Mouse (Mus musculus) gastrocnemius, adult 18-20 months (tissue): ENCODE measurements around the gene Yju2. TPM values are rescaled to one million over a fixed set of nuclear protein-coding genes. Genes with fewer than 3 reads are reported as not detected.

ENCODE experiments used
- DNase-seq: peaks from one replicate; pipeline ENCODE4 v3.0.0; 2021; ENCODE audit warnings: low spot score
- total RNA-seq, 2 experiments: library from RNA; stranded (reverse); gene quantifications; 2 replicates each; pipeline ENCODE4 v1.2.3; 2021

The Yju2 gene
- total RNA-seq, 2 experiments from 2014 or later, result 7.4 to 8.0 TPM

DNA sequence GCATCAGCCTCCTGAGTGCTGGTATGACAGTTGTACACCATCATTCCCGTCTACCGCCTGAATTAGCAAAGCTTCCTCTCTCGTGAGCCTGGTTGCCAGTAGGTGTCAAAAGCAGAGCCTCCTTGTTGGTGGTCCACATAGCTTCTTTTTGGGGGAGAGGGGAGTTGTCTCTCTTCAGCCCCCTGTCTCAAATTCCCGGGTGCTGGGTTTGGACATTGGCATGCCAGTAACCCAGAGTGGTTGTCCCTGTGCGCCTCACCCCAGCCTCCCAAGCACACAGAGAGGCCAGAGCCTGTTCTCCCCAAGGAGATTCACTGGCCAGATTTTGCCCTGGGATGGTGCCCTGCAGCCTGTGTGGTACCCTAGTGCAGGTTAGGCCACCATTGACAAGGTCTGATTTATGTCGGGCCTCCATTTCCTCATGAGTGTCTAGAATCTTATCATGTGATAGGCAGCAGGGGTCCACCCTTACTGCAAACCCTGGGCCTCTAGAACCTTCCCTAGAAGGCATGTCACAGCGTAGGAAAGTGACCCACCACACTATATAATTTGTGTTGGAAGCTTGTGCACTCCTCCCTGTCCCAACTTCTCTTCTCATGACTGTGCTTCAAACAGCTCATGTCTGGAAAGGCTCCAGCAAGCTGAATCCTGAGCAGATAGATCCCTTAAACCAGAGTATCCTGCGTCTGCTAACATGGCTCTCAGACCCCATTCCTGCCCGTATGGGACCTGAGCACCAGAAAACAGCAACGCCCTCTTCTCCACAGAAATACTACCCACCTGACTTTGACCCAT is 1.2 kb downstream of the Yju2 start:
- no peak for DNase-seq

GRCm38 (mm10) chr17:55960791-55961190 is 1.9 kb downstream of the Yju2 start:
- DNase-seq, result no peak

GRCm38 (mm10) chr17:55961631-55962030 is 2.7 kb downstream of the Yju2 start:
- DNase-seq, result no peak

DNA sequence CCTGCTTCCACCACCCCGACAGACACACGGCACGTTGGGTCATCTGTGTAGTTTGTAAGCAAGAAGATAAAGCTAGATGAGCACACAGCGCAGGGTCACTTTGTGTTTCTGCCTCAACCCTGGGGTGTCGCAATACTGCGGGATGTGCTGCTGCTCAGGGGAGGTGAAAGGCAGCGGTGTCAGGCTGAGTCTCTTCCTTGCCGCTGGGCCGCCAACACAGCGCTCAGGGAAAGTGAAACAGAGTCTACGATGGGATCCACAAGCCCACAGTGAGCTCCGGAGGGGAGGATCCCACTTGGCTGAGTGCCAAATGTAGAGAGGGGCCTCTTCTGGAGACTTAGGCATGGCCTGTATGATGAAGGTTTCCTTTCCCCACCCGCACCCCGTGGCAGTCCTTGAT is 4.3 kb downstream of the Yju2 start:
- DNase-seq, result no peak

DNA sequence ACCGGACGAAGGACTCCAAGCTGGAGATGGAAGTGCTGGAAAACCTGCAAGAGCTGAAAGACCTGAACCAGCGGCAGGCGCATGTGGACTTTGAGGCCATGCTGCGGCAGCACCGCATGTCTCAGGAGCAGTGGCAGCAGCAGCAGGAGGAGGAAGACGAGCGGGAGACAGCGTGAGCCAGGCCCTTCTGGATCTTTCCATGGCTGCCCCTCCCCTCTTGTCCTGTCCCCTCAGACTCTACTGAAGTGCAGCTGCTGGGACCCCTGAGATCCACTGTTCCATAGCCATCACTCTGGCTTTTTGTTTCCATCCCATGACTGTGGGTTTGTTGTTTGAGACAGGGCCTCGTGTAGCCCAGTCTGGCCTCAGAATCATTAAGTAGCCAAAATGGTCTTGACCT is 5.6 kb downstream of the Yju2 start:
- DNase-seq, result no peak

DNA sequence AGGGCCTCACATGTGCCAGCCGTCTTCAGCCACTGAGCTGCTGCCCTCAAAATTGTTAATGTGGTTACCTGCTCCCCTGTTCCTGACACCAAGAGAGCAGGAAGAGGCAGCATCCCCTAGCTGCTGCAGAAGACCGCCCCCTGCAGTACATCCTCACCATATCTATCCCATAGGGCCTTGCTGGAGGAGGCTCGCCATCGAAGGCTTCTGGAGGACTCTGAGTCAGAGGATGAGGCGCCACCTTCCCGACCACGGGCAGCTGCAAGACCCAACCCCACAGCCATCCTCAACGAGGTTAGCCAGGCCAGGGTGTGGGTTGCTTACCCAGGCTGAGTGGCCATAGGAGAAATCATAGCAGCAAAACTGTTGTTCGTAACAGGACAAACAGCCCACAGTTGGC is 6.1 kb downstream of the Yju2 start:
- no peak for DNase-seq

DNA sequence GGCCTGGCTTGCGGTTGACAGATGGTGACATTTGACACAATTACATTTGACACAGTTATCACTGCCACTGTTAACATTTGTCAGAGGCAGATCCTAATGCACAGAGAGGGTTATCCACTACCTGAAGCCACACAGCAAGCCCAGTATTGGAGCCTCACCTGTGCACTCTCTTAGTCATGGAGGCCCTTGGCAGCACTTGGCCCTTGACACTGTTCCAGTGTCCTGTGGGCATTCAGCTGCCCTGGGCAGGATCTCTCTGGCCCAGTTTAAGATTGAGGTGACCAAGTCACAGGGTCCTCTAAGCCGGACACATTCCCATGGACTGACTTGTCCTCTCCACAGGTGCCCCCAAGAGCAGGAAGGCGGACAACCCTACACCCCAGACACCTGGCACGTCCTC is 8.3 kb downstream of the Yju2 start:
- DNase-seq, result no peak

DNA sequence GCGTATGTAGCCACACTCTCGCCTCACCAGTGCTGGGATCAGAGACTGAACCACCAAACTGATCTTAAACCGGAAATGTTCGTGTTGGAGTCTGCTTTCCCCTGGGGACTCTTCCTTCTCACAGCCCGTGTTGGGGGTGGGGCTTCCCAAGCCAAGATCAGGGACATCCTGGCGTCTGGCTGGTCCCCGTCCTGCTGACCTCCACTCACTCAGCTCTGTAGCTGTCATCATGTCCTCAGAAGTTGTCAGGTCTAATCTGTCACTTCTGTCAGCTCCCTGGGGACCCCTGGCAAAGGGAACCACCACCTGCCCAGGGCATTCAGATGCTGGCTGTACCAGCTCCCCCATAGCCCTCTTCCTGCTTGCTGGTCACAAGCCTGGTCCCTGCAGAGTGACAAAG is 9.3 kb downstream of the Yju2 start:
- no peak for DNase-seq

DNA sequence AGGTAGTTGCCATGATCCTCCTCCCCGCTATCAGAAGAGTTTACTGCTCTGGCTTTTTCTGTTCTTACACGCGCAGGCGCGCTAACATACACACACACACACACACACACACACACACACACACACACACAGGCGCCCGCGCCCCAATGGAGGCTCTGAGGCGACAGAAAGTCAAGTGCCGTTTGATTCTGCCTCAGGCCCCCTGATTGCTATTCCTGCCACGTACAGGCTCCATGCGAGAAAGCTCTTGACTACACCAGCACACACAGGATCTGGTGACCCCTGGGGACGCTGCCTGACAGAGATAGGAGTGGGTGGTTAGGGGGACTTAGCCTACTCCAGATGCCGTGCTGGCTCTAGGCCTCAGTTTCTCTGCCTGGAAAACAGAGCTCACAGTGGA is 10.7 kb downstream of the Yju2 start:
- no peak for DNase-seq

DNA sequence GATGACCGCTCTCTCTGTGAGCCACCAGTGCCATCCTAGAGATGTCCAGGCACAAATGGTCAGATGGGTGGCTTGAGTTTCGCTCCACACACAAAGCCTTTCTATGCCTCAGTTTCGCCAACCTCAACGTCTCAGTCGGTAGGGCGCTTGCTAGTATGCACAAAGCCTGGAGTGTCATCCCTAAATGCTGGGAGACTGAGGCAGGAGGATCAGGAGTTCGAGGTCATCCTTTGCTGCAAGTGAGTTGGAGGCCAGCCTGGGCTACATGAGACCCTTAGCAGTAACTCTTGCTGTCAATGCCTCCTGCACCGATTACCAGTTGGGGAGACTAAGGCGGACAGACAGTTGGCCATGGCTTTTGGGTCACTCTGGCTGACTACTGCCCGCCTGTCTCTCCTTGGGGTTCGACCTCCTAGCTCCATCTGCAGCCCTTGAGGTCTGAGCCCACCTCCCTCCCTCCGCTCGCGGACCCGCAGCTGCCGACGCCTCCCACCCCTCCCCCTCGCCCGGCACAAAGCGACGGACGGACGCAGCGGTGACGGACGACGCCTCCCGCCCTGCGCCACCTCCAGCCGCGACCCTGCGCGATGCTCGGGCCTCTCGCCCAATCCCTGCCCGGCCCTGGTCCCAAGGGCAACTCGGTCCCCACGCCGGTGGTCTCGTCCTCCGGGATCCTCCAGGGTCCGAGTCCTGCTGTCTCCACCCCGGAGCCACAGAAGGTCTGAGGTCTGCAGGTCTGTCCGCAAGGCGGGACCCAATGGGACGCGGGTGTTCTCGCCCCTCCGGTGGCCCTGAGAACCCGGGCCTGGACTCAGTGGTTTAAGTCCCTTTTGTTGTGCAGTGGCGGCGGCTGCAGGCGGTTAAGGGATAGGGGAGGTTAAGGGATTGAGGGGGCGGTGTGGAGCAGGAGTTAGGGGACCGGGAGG is 11.3 kb downstream of the Yju2 start, which contains the start of gene Shd:
Gene Shd, plus strand, starts transcription at position 502 of the 926 bp plus-strand sequence.
- no peak for DNase-seq

DNA sequence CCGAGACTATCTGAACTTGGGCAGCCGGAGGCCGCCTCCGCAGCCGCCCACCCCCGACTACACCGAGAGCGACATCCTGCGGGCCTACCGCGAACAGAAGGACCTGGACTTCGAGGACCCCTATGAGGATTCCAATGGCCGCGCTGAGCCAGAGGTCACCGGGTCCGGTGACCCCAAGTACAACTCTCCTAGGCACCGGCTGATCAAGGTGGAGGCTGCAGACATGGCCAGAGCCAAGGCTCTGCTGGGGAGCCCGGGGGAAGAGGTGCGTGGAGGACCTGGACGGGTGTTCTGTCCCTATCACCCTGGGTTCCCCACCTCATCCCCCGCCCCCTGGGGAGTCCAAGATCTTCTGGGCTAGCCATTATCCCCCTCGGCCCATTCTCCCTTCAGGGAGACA is 12.6 kb downstream of the Yju2 start:
- no peak for DNase-seq

- peak; percentile 79 for DNase-seq
Measured at GRCm38 (mm10) chr17:55976255-55976862, 17.5 kb downstream of the Yju2 start.

DNA sequence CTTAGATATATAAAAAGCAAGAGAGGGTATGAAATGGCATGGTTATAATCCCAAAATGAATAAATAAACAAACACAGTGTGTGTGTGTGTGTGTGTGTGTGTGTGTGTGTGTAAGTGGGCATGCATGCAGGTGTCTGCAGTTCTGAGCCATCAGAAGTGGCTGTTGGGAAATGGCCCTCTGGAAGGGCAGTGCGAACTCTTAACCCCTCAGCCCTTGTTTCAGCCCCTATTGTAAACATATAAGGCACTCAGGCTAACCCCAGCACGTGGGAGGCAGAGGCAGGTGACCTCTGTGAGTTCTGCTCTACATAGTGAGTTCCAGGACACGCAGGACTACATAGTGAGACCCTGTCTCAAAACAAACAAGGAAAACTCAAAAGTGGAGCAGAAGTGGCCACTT is 18.4 kb downstream of the Yju2 start:
- DNase-seq, result no peak

DNA sequence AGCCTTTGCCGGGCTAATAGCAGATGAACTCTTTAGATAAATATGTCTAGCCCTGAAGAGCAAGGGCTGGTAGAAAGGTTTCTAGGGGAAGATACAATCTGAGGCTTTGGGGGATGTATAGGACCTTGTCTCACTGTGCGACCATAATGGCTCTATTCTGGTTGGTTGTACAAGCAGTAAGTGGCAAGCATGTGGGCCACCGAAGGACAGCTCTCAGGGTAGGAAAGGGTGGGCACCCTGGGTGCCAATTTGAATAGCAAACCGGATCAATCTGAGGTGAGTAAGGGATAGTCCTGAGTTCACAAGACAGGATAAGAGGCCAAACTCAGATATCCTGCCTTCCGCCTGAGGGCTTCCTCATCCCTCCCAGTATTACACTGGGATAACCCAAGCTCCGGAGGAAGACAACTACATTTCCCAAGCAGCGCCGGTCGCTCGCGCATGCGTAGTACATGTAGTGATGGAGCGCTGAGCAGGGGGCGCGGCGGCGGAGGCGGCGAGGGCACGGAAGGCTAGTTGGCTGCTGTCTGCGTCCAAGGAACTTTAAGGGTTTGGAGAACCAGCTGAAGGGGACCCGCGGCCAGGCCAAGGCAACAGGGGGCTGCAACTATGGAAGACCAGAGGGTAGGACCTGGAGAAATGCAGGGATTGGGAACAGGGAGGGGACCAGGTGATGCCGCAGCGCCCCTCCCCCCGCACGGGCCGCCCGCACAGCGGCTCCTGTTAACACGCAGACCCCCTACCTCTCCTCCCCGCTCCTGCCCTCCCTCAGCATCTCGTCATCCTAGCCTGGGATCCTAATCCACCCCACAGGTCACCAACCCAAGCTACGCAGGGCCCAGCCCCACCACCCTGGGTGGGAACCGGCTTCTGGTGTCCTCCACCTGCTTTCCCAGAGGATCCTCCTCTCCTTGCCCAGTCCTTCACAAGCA is 27.4 kb downstream of the Yju2 start, which contains the start of gene Fsd1:
Gene Fsd1, plus strand, starts transcription at position 480 of the 932 bp plus-strand sequence.
- DNase-seq, result no peak

DNA sequence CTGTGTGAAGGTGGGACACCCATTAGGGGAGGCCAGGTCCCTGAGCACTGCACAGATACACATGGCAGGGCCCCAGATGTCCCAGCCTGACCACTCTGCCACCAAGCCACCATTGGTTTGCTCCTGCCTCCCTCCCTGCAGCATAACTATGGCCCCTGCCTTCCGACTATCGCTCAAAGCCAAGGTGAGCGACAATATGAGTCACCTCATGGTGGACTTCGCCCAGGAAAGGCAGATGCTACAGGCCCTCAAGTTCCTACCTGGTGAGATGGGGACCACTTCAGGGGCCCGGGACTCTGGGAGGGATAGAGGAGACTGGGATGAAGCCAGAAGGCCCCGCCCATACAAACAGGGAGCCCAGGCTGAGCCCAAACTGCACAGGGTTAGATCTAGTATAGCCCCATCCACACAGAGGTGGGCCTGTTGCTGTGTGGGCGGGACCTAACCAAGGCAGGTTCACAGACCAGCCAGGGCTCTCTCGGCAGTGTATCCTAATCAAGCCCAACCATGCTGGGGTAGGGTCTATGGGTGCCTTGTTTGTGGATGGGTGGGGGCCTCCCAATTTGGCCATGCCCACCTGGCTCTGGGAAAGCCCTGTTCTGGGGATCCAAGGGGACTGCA is 31.5 kb downstream of the Yju2 start:
- no peak for DNase-seq

GRCm38 (mm10) chr17:55996007-55996406 is 37.1 kb downstream of the Yju2 start:
- DNase-seq, result peak; percentile 52

GRCm38 (mm10) chr17:55999794-56000499 is 41.0 kb downstream of the Yju2 start:
- no peak for DNase-seq

GRCm38 (mm10) chr17:56003000-56003399 is 44.1 kb downstream of the Yju2 start:
- DNase-seq, result no peak

DNA sequence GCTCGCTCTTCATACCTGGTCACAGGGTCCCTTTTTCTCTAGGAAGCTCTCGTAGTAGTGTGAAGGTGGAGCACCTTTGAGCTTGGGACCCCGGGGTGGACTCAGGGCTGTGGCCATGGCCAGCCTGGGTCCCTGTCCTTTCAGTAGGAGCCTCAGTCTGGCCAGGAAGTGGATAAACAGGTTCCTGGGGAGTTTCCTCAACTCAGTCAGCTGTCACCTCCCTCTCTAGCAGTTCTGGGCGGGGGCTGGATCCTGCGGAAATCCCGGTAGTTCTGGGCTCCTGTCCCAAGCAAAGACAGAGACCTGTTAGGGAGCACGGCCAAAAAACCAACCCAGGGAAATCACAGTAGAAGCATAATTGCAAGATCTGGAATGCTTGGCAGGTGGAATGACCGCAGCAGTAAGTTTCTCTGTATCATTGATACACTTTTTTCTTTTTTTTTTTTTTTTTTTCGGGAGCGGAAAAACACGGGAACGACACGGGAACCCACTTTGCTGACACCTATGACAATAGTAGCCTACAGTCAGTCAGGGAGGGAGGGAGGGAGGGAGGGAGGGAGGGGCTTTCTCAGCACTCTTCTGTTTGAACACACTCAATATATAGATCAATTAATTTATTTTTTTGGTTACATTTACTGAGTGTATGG is 46.6 kb downstream of the Yju2 start, which contains the start of the genes Stap2 and Mpnd:
Gene Stap2, minus strand, starts transcription at position 170 of the 647 bp plus-strand sequence.
Gene Mpnd, plus strand, starts transcription at position 297 of the 647 bp plus-strand sequence.
- no peak for DNase-seq
